Mouse (Mus musculus): ENCODE measurements at regions not wholly inside any gene's neighbourhood (a gene's known extent, or its start where the extent isn't known, plus 50 kb on each side); places are given as distances from the start of the nearest gene placed in this dataset.

- no peak for DNase-seq
Observed at GRCm38 (mm10) chr12:26244701-26245100, 170.4 kb downstream of the Rnf144a start.

GRCm38 (mm10) chr12:26227557-26228020, 187.5 kb downstream of the Rnf144a start:
- DNase-seq = no peak

- peak in 1 of 2 experiments; percentile 4 for DNase-seq
Observed at GRCm38 (mm10) chr12:26226363-26226762, 188.7 kb downstream of the Rnf144a start.

GRCm38 (mm10) chr12:26212447-26212846, 202.6 kb downstream of the Rnf144a start:
- DNase-seq = no peak

- DNase-seq = no peak
Observed at GRCm38 (mm10) chr12:26211423-26211822, 203.6 kb downstream of the Rnf144a start.

GRCm38 (mm10) chr12:26206751-26207150, 208.3 kb downstream of the Rnf144a start:
- no peak for DNase-seq

- DNase-seq = no peak
Observed at GRCm38 (mm10) chr12:26206036-26206435, 209.0 kb downstream of the Rnf144a start.

GRCm38 (mm10) chr12:26191982-26192576, 223.0 kb downstream of the Rnf144a start:
- no peak for DNase-seq

- no peak for DNase-seq
Observed at GRCm38 (mm10) chr12:26191268-26191981, 223.6 kb downstream of the Rnf144a start.

GRCm38 (mm10) chr12:26188996-26189395, 226.1 kb downstream of the Rnf144a start:
- no peak for DNase-seq

- no peak for DNase-seq
Observed at GRCm38 (mm10) chr12:26187091-26187862, 227.8 kb downstream of the Rnf144a start.

GRCm38 (mm10) chr12:26184701-26185460, 230.2 kb downstream of the Rnf144a start:
- no peak for DNase-seq

GRCm38 (mm10) chr12:26183021-26183420, 232.0 kb downstream of the Rnf144a start:
- no peak for DNase-seq

- DNase-seq = no peak
Observed at GRCm38 (mm10) chr12:26180846-26181245, 234.2 kb downstream of the Rnf144a start.

- no peak for DNase-seq
Observed at GRCm38 (mm10) chr12:26176231-26176662, 238.8 kb downstream of the Rnf144a start.

- DNase-seq = no peak
Observed at GRCm38 (mm10) chr12:26163416-26163815, 251.6 kb downstream of the Rnf144a start.

- no peak for DNase-seq
Observed at GRCm38 (mm10) chr12:26160861-26161615, 254.0 kb downstream of the Rnf144a start.

- no peak for DNase-seq
Observed at GRCm38 (mm10) chr12:26152992-26153391, 262.1 kb downstream of the Rnf144a start.

- no peak for DNase-seq
Observed at GRCm38 (mm10) chr12:26146336-26146735, 268.7 kb downstream of the Rnf144a start.

- DNase-seq = no peak
Observed at GRCm38 (mm10) chr12:26145085-26145714, 269.9 kb downstream of the Rnf144a start.

GRCm38 (mm10) chr12:26144616-26145015, 270.4 kb downstream of the Rnf144a start:
- no peak for DNase-seq

- no peak for DNase-seq
Observed at GRCm38 (mm10) chr12:26143411-26143810, 271.6 kb downstream of the Rnf144a start.
